Mouse (Mus musculus): ENCODE data around the gene Fndc3b. TPM values are rescaled to one million over a fixed set of nuclear protein-coding genes. Genes with fewer than 3 reads are reported as not detected.

The Fndc3b gene
- polyA plus RNA-seq, 2 experiments: 4.2 to 5.5 TPM

- Histone ChIP-seq H3K4me2 (ENCODE audit: low read depth) (no peak overlapping the region), H3K4me3 (ENCODE audit: insufficient read depth in 1 of 2, low read depth in 2 of 2, low read length in 2 of 2) (no peak overlapping the region), H3K27ac (no peak overlapping the region), H3K9ac (replicated peaks) (no peak overlapping the region), H3K27me3 (ENCODE audit: control insufficient read depth, insufficient read depth, low read length) (no peaks in the 10 kb centered on the region), H3K36me3 (replicated peaks; ENCODE audit: control insufficient read depth, insufficient read depth, low read depth) (no peaks in the 10 kb centered on the region), H3K9me3 (ENCODE audit: control insufficient read depth, low read length) (no peaks in the 10 kb centered on the region), H3K4me1 (replicated peaks; ENCODE audit: control insufficient read depth in 2 of 2, insufficient read depth in 2 of 2, low read length in 1 of 2) (peaks cover 0 to 4% of the 10 kb centered on the region in 2 experiments; a peak in 2 of 4 replicates)
- no peak for ATAC-seq (ENCODE audit: insufficient read depth)
- 45% methylated on average over 8 of the region's 8 CpGs for whole genome bisulfite sequencing (ENCODE audit: insufficient replicate concordance)
- TF ChIP-seq CTCF (IDR thresholded peaks at IDR 0.05; ENCODE audit: low read depth): no peak
- no peak for TF ChIP-seq EP300 (IDR thresholded peaks at IDR 0.05; ENCODE audit: low read depth)
- DNase-seq (ENCODE audit: low read depth in 3 of 3, low spot score in 3 of 3): no peak
These were observed 13.1 kb upstream of the Fndc3b start for GRCm38 (mm10) chr3:27724208-27724607.

- 58% methylated on average over 5 of the region's 5 CpGs for WGBS (ENCODE audit: insufficient replicate concordance)
These were observed 7.8 kb upstream of the Fndc3b start for GRCm38 (mm10) chr3:27718829-27719365.

DNA sequence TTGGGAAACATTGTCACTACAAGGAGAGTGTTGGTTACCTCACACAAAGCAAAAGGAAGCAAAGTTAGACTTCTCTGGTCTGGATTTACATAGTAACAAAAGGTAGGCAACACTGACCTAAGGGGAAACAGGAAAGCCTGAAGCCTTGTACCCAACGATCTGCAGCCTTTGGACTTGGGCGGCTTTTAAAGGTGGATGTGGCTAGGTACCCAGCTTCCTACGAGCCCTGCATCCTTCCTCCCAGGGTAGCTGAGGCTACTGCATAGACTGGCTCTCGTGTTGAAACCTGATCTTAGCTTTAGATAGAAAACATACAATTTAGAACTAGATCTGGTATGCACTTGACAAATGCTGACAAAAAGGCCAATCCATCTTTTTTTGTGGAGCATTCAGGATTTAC is 2.9 kb upstream of the Fndc3b start:
- no peak overlapping the region for H3K27ac ChIP-seq
- no peaks in the 10 kb centered on the region for H3K36me3 ChIP-seq (replicated peaks; ENCODE audit: control insufficient read depth, insufficient read depth, low read depth)
- no peak for TF ChIP-seq EP300 (IDR thresholded peaks at IDR 0.05; ENCODE audit: low read depth)
- H3K27me3 ChIP-seq (ENCODE audit: control insufficient read depth, insufficient read depth, low read length): peaks cover 23% of the 10 kb centered on the region
- DNase-seq (ENCODE audit: low read depth in 3 of 3, low spot score in 3 of 3) (no peak), ATAC-seq (ENCODE audit: insufficient read depth) (no peak)
- H3K4me1 ChIP-seq (replicated peaks; ENCODE audit: control insufficient read depth in 2 of 2, insufficient read depth in 2 of 2, low read length in 1 of 2): peaks cover 0 to 5% of the 10 kb centered on the region in 2 experiments; a peak in 2 of 4 replicates
- H3K9ac ChIP-seq (replicated peaks): no peak overlapping the region
- no peak overlapping the region for H3K4me3 ChIP-seq (ENCODE audit: insufficient read depth in 1 of 2, low read depth in 2 of 2, low read length in 2 of 2)
- H3K9me3 ChIP-seq (ENCODE audit: control insufficient read depth, low read length): no peaks in the 10 kb centered on the region
- H3K4me2 ChIP-seq (ENCODE audit: low read depth): no peak overlapping the region
- 33% methylated on average over 4 of the region's 4 CpGs for WGBS (ENCODE audit: insufficient replicate concordance)

More at GRCm38 (mm10) chr3:27718829-27719365, 7.8 kb upstream of the Fndc3b start:
- DNase-seq (ENCODE audit: low read depth in 3 of 3, low spot score in 3 of 3): no peak
- Histone ChIP-seq H3K36me3 (replicated peaks; ENCODE audit: control insufficient read depth, insufficient read depth, low read depth) (no peaks in the 10 kb centered on the region), H3K4me3 (ENCODE audit: insufficient read depth in 1 of 2, low read depth in 2 of 2, low read length in 2 of 2) (no peak overlapping the region), H3K9me3 (ENCODE audit: control insufficient read depth, low read length) (no peaks in the 10 kb centered on the region), H3K27ac (no peak overlapping the region), H3K4me2 (ENCODE audit: low read depth) (no peak overlapping the region), H3K9ac (replicated peaks) (no peak overlapping the region), H3K27me3 (ENCODE audit: control insufficient read depth, insufficient read depth, low read length) (no peaks in the 10 kb centered on the region), H3K4me1 (replicated peaks; ENCODE audit: control insufficient read depth in 2 of 2, insufficient read depth in 2 of 2, low read length in 1 of 2) (peaks cover 0 to 5% of the 10 kb centered on the region in 2 experiments; a peak in 2 of 4 replicates)
- ATAC-seq (ENCODE audit: insufficient read depth): no peak
- TF ChIP-seq EP300 (IDR thresholded peaks at IDR 0.05; ENCODE audit: low read depth) (no peak), CTCF (IDR thresholded peaks at IDR 0.05; ENCODE audit: low read depth) (no peak)

- DNase-seq (ENCODE audit: low read depth in 3 of 3, low spot score in 3 of 3): no peak
- Histone ChIP-seq H3K4me2 (ENCODE audit: low read depth) (no peak overlapping the region), H3K4me3 (ENCODE audit: insufficient read depth in 1 of 2, low read depth in 2 of 2, low read length in 2 of 2) (no peak overlapping the region), H3K4me1 (replicated peaks; ENCODE audit: control insufficient read depth in 2 of 2, insufficient read depth in 2 of 2, low read length in 1 of 2) (no peaks in the 10 kb centered on the region; a peak in 2 of 4 replicates), H3K27me3 (ENCODE audit: control insufficient read depth, insufficient read depth, low read length) (peaks cover 30% of the 10 kb centered on the region), H3K27ac (no peak overlapping the region), H3K9me3 (ENCODE audit: control insufficient read depth, low read length) (no peaks in the 10 kb centered on the region), H3K9ac (replicated peaks) (no peak overlapping the region), H3K36me3 (replicated peaks; ENCODE audit: control insufficient read depth, insufficient read depth, low read depth) (no peaks in the 10 kb centered on the region)
- 46% methylated on average over 6 of the region's 6 CpGs for WGBS (ENCODE audit: insufficient replicate concordance)
- TF ChIP-seq CTCF (IDR thresholded peaks at IDR 0.05; ENCODE audit: low read depth) (no peak), EP300 (IDR thresholded peaks at IDR 0.05; ENCODE audit: low read depth) (no peak)
- ATAC-seq (ENCODE audit: insufficient read depth): no peak
These were observed 1.3 kb upstream of the Fndc3b start for GRCm38 (mm10) chr3:27712421-27712820.

DNA sequence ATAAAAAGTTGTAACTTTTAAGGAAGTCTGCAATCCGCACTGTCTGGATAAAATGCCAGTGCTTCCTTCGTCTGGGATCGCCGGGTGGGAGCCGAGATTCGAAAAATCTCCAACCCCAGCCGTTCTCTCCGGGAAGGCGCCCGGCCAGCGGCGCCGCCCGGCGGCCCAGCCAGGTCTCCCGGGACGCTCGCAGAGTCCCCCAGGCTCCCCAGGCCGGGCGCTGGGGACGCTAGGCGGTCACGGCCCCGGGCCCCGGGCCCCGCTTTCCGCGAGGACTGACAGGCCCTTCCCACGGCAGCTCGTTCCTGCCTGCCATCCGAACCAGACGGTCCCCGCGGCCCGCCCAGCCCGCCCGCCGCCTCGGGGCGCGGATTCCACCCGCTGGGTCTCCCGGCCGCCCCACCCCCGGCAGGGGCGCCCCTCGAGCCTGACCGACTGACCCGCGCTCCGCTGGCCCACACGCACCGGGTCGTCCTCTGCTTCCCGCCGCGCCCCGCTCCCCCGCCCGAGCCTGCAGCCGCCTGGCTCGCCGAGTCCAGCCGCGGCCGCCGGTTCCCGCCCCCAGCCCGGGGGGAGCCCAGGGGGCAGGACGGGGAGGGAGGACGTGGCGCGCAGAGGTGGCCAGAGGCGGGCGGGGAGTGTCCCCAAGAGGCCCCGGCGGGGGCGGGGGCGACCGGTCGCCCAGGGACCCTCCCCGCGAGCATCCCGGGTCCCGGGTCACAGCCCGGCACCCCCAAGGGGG is 1.0 kb downstream of the Fndc3b start:
- under 1% methylated on average over 71 of the region's 86 CpGs for WGBS (ENCODE audit: insufficient replicate concordance)
- ATAC-seq (ENCODE audit: insufficient read depth): peak; percentile 78

More for the DNA sequence above, 1.0 kb downstream of the Fndc3b start:
- H3K27me3 ChIP-seq (ENCODE audit: control insufficient read depth, insufficient read depth, low read length): peaks cover 30% of the 10 kb centered on the region
- peak overlapping the region; percentile 52 for H3K9ac ChIP-seq (replicated peaks)
- peak overlapping the region; percentile 62 for H3K4me3 ChIP-seq (ENCODE audit: insufficient read depth in 1 of 2, low read depth in 2 of 2, low read length in 2 of 2)
- TF ChIP-seq CTCF (IDR thresholded peaks at IDR 0.05; ENCODE audit: low read depth) (no peak), EP300 (IDR thresholded peaks at IDR 0.05; ENCODE audit: low read depth) (no peak)
- H3K4me1 ChIP-seq (replicated peaks; ENCODE audit: control insufficient read depth in 2 of 2, insufficient read depth in 2 of 2, low read length in 1 of 2): peaks cover 0 to 4% of the 10 kb centered on the region in 2 experiments; a peak in 2 of 4 replicates
- no peaks in the 10 kb centered on the region for H3K36me3 ChIP-seq (replicated peaks; ENCODE audit: control insufficient read depth, insufficient read depth, low read depth)
- no peak overlapping the region for H3K27ac ChIP-seq
- DNase-seq (ENCODE audit: low read depth in 3 of 3, low spot score in 3 of 3): no peak
- H3K9me3 ChIP-seq (ENCODE audit: control insufficient read depth, low read length): no peaks in the 10 kb centered on the region
- H3K4me2 ChIP-seq (ENCODE audit: low read depth): peak overlapping the region; percentile 50

Data from liver, embryonic 14.5 days (tissue).